Mouse (Mus musculus): Measurements from ENCODE around the gene Cfap97d2. TPM values are rescaled to one million over a fixed set of nuclear protein-coding genes. Genes with fewer than 3 reads are reported as not detected.

Gene Cfap97d2
- polyA plus RNA-seq, 1 experiment = 0.02 TPM

GRCm38 (mm10) chr8:13694735-13695134, 11.0 kb upstream of the Cfap97d2 start:
- Histone ChIP-seq H3K36me3 (ENCODE audit: control insufficient read depth, insufficient read depth) (no peaks in the 10 kb centered on the region), H3ac (ENCODE audit: control insufficient read depth, insufficient read length) (no peak overlapping the region), H3K4me2 (ENCODE audit: low read depth) (peak overlapping the region; percentile 83), H3K27me3 (ENCODE audit: control insufficient read depth, insufficient read depth, insufficient read length) (no peaks in the 10 kb centered on the region), H3K79me2 (ENCODE audit: control insufficient read depth, insufficient read depth) (no peaks in the 10 kb centered on the region), H3K4me3 (no peak overlapping the region)
- peak; percentile 50; the same call in 1 of the 2 replicates for TF ChIP-seq CEBPB (IDR thresholded peaks at IDR 0.05; ENCODE audit: insufficient read depth, poor library complexity, severe bottlenecking)
- no peak for TF ChIP-seq POLR2A (IDR thresholded peaks at IDR 0.05; ENCODE audit: insufficient read length, low read depth)
- no peak for TF ChIP-seq MAX (IDR thresholded peaks at IDR 0.05; ENCODE audit: low read depth)
- no peak for TF ChIP-seq MYOG (IDR thresholded peaks at IDR 0.05; ENCODE audit: control insufficient read depth in 1 of 3, insufficient read depth in 1 of 3, insufficient read length in 2 of 3, low read depth in 2 of 3)

- Histone ChIP-seq H3K79me2 (ENCODE audit: control insufficient read depth, insufficient read depth) (no peaks in the 10 kb centered on the region), H3K4me3 (no peak overlapping the region), H3K27me3 (ENCODE audit: control insufficient read depth, insufficient read depth, insufficient read length) (no peaks in the 10 kb centered on the region), H3K4me2 (ENCODE audit: low read depth) (peak overlapping the region; percentile 83), H3K36me3 (ENCODE audit: control insufficient read depth, insufficient read depth) (no peaks in the 10 kb centered on the region), H3ac (ENCODE audit: control insufficient read depth, insufficient read length) (no peak overlapping the region)
- TF ChIP-seq TCF3 (IDR thresholded peaks at IDR 0.05; ENCODE audit: insufficient read length, low read depth) (peak; percentile 18), USF1 (IDR thresholded peaks at IDR 0.05; ENCODE audit: low read depth) (peak; percentile 26), MYOG (IDR thresholded peaks at IDR 0.05; ENCODE audit: control insufficient read depth in 1 of 3, insufficient read depth in 1 of 3, insufficient read length in 2 of 3, low read depth in 2 of 3) (peak in 1 of 3 experiments; percentile 62), CEBPB (IDR thresholded peaks at IDR 0.05; ENCODE audit: insufficient read depth, poor library complexity, severe bottlenecking) (no peak), MYOD1 (IDR thresholded peaks at IDR 0.05; ENCODE audit: control insufficient read depth in 1 of 3, insufficient read length in 2 of 3, low read depth in 2 of 3) (no peak), SRF (IDR thresholded peaks at IDR 0.05; ENCODE audit: control insufficient read depth, insufficient read length, low read depth) (no peak), MAX (IDR thresholded peaks at IDR 0.05; ENCODE audit: low read depth) (no peak), POLR2AphosphoS2 (IDR thresholded peaks at IDR 0.05; ENCODE audit: insufficient read length, low read depth) (no peak), E2F4 (IDR thresholded peaks at IDR 0.05; ENCODE audit: insufficient read depth) (no peak), TCF12 (IDR thresholded peaks at IDR 0.05; ENCODE audit: insufficient read depth, poor library complexity, severe bottlenecking) (no peak), REST (IDR thresholded peaks at IDR 0.05; ENCODE audit: insufficient read depth, insufficient read length) (no peak), POLR2A (IDR thresholded peaks at IDR 0.05; ENCODE audit: insufficient read length, low read depth) (peak; percentile 15)
Measured at GRCm38 (mm10) chr8:13695203-13695867, 10.4 kb upstream of the Cfap97d2 start.

GRCm38 (mm10) chr8:13696157-13696556, 9.5 kb upstream of the Cfap97d2 start:
- H3K79me2 ChIP-seq (ENCODE audit: control insufficient read depth, insufficient read depth) = no peaks in the 10 kb centered on the region
- H3K4me3 ChIP-seq = no peak overlapping the region
- H3K4me2 ChIP-seq (ENCODE audit: low read depth) = peak overlapping the region; percentile 83
- H3K36me3 ChIP-seq (ENCODE audit: control insufficient read depth, insufficient read depth) = no peaks in the 10 kb centered on the region
- TF ChIP-seq MYOD1 (IDR thresholded peaks at IDR 0.05; ENCODE audit: control insufficient read depth in 1 of 3, insufficient read length in 2 of 3, low read depth in 2 of 3) (peak in 1 of 3 experiments; percentile 23), POLR2A (IDR thresholded peaks at IDR 0.05; ENCODE audit: insufficient read length, low read depth) (no peak)
- no peaks in the 10 kb centered on the region for H3K27me3 ChIP-seq (ENCODE audit: control insufficient read depth, insufficient read depth, insufficient read length)
- H3ac ChIP-seq (ENCODE audit: control insufficient read depth, insufficient read length) = no peak overlapping the region

- no peak overlapping the region for H3ac ChIP-seq (ENCODE audit: control insufficient read depth, insufficient read length)
- no peak for TF ChIP-seq POLR2AphosphoS2 (IDR thresholded peaks at IDR 0.05; ENCODE audit: insufficient read length, low read depth)
- TF ChIP-seq MYOG (IDR thresholded peaks at IDR 0.05; ENCODE audit: control insufficient read depth in 1 of 3, insufficient read depth in 1 of 3, insufficient read length in 2 of 3, low read depth in 2 of 3) = no peak
- no peak for TF ChIP-seq USF1 (IDR thresholded peaks at IDR 0.05; ENCODE audit: low read depth)
- H3K4me3 ChIP-seq = no peak overlapping the region
- no peaks in the 10 kb centered on the region for H3K79me2 ChIP-seq (ENCODE audit: control insufficient read depth, insufficient read depth)
- H3K4me2 ChIP-seq (ENCODE audit: low read depth) = no peak overlapping the region
- no peaks in the 10 kb centered on the region for H3K27me3 ChIP-seq (ENCODE audit: control insufficient read depth, insufficient read depth, insufficient read length)
- H3K36me3 ChIP-seq (ENCODE audit: control insufficient read depth, insufficient read depth) = no peaks in the 10 kb centered on the region
Measured at GRCm38 (mm10) chr8:13697196-13697595, 8.5 kb upstream of the Cfap97d2 start.

GRCm38 (mm10) chr8:13697681-13698080, 8.0 kb upstream of the Cfap97d2 start:
- H3ac ChIP-seq (ENCODE audit: control insufficient read depth, insufficient read length) = no peak overlapping the region
- H3K4me2 ChIP-seq (ENCODE audit: low read depth) = no peak overlapping the region
- H3K79me2 ChIP-seq (ENCODE audit: control insufficient read depth, insufficient read depth) = no peaks in the 10 kb centered on the region
- no peaks in the 10 kb centered on the region for H3K27me3 ChIP-seq (ENCODE audit: control insufficient read depth, insufficient read depth, insufficient read length)
- TF ChIP-seq SRF (IDR thresholded peaks at IDR 0.05; ENCODE audit: control insufficient read depth, insufficient read length, low read depth) (no peak), REST (IDR thresholded peaks at IDR 0.05; ENCODE audit: insufficient read depth, insufficient read length) (no peak)
- no peaks in the 10 kb centered on the region for H3K36me3 ChIP-seq (ENCODE audit: control insufficient read depth, insufficient read depth)
- H3K4me3 ChIP-seq = no peak overlapping the region

- Histone ChIP-seq H3K27me3 (ENCODE audit: control insufficient read depth, insufficient read depth, insufficient read length) (no peaks in the 10 kb centered on the region), H3ac (ENCODE audit: control insufficient read depth, insufficient read length) (no peak overlapping the region), H3K4me3 (no peak overlapping the region), H3K79me2 (ENCODE audit: control insufficient read depth, insufficient read depth) (no peaks in the 10 kb centered on the region), H3K4me2 (ENCODE audit: low read depth) (no peak overlapping the region), H3K36me3 (ENCODE audit: control insufficient read depth, insufficient read depth) (no peaks in the 10 kb centered on the region)
- TF ChIP-seq E2F4 (IDR thresholded peaks at IDR 0.05; ENCODE audit: insufficient read depth) = no peak
- TF ChIP-seq POLR2A (IDR thresholded peaks at IDR 0.05; ENCODE audit: insufficient read length, low read depth) = no peak
- TF ChIP-seq MYOG (IDR thresholded peaks at IDR 0.05; ENCODE audit: control insufficient read depth in 1 of 3, insufficient read depth in 1 of 3, insufficient read length in 2 of 3, low read depth in 2 of 3) = no peak
- no peak for TF ChIP-seq POLR2AphosphoS2 (IDR thresholded peaks at IDR 0.05; ENCODE audit: insufficient read length, low read depth)
- no peak for TF ChIP-seq USF1 (IDR thresholded peaks at IDR 0.05; ENCODE audit: low read depth)
- TF ChIP-seq MAX (IDR thresholded peaks at IDR 0.05; ENCODE audit: low read depth) = no peak
Measured at GRCm38 (mm10) chr8:13698281-13698680, 7.4 kb upstream of the Cfap97d2 start.
